Mouse (Mus musculus): ENCODE data around the gene Adgrf4. TPM values are rescaled to one million over a fixed set of nuclear protein-coding genes. Genes with fewer than 3 reads are reported as not detected.
A peak's percentile ranks its signal among the peaks of the same experiment; 100 is the strongest.

Adgrf4 gene
- total and polyA plus RNA-seq, 2 experiments from 2014 or later, result 0.11 to 0.88 TPM

- Histone ChIP-seq H3K9me3 (ENCODE audit: low read length) (no peaks in the 10 kb centered on the region), H3K27me3 (ENCODE audit: insufficient read depth, low read length) (no peaks in the 10 kb centered on the region), H3K4me1 (ENCODE audit: insufficient read depth, low read length) (no peaks in the 10 kb centered on the region), H3K27ac (ENCODE audit: low read depth, low read length) (no peak overlapping the region), H3K4me3 (ENCODE audit: low read depth, low read length) (no peak overlapping the region), H3K4me2 (ENCODE audit: low read depth, low read length, poor library complexity, severe bottlenecking) (no peak overlapping the region), H3K9ac (replicated peaks; ENCODE audit: low read length, poor library complexity, severe bottlenecking) (no peak overlapping the region), H3K36me3 (ENCODE audit: insufficient read depth, low read length) (no peaks in the 10 kb centered on the region)
- DNase-seq (ENCODE audit: low spot score), result no peak
- TF ChIP-seq CTCF (IDR thresholded peaks at IDR 0.05), result no peak
- WGBS, result 86% methylated on average over 4 of the region's 4 CpGs
- ATAC-seq (ENCODE audit: low FRiP score), result no peak
Measured at GRCm38 (mm10) chr17:42705611-42706010, 13.5 kb upstream of the Adgrf4 start.

- H3K27me3 ChIP-seq (ENCODE audit: insufficient read depth, low read length), result no peaks in the 10 kb centered on the region
- H3K9ac ChIP-seq (replicated peaks; ENCODE audit: low read length, poor library complexity, severe bottlenecking), result no peak overlapping the region
- no peak for DNase-seq (ENCODE audit: low spot score)
- H3K36me3 ChIP-seq (ENCODE audit: insufficient read depth, low read length), result no peaks in the 10 kb centered on the region
- H3K4me2 ChIP-seq (ENCODE audit: low read depth, low read length, poor library complexity, severe bottlenecking), result no peak overlapping the region
- TF ChIP-seq CTCF (IDR thresholded peaks at IDR 0.05), result no peak
- WGBS, result 90% methylated on average over 9 of the region's 9 CpGs
- H3K4me1 ChIP-seq (ENCODE audit: insufficient read depth, low read length), result no peaks in the 10 kb centered on the region
- no peak overlapping the region for H3K4me3 ChIP-seq (ENCODE audit: low read depth, low read length)
- H3K27ac ChIP-seq (ENCODE audit: low read depth, low read length), result no peak overlapping the region
- no peak for ATAC-seq (ENCODE audit: low FRiP score)
- no peaks in the 10 kb centered on the region for H3K9me3 ChIP-seq (ENCODE audit: low read length)
Measured at GRCm38 (mm10) chr17:42702198-42702597, 10.1 kb upstream of the Adgrf4 start.

GRCm38 (mm10) chr17:42694730-42695129, 2.6 kb upstream of the Adgrf4 start:
- Histone ChIP-seq H3K36me3 (ENCODE audit: insufficient read depth, low read length) (no peaks in the 10 kb centered on the region), H3K9me3 (ENCODE audit: low read length) (no peaks in the 10 kb centered on the region), H3K4me3 (ENCODE audit: low read depth, low read length) (no peak overlapping the region), H3K4me1 (ENCODE audit: insufficient read depth, low read length) (no peaks in the 10 kb centered on the region), H3K9ac (replicated peaks; ENCODE audit: low read length, poor library complexity, severe bottlenecking) (no peak overlapping the region), H3K27ac (ENCODE audit: low read depth, low read length) (no peak overlapping the region), H3K4me2 (ENCODE audit: low read depth, low read length, poor library complexity, severe bottlenecking) (no peak overlapping the region), H3K27me3 (ENCODE audit: insufficient read depth, low read length) (no peaks in the 10 kb centered on the region)
- ATAC-seq (ENCODE audit: low FRiP score), result no peak
- no peak for DNase-seq (ENCODE audit: low spot score)
- WGBS, result 80% methylated on average over 4 of the region's 4 CpGs
- no peak for TF ChIP-seq CTCF (IDR thresholded peaks at IDR 0.05)

GRCm38 (mm10) chr17:42690531-42690930, 1.6 kb downstream of the Adgrf4 start:
- no peaks in the 10 kb centered on the region for H3K27me3 ChIP-seq (ENCODE audit: insufficient read depth, low read length)
- no peaks in the 10 kb centered on the region for H3K4me1 ChIP-seq (ENCODE audit: insufficient read depth, low read length)
- DNase-seq (ENCODE audit: low spot score) (no peak), ATAC-seq (ENCODE audit: low FRiP score) (no peak)
- WGBS, result 89% methylated on average over 8 of the region's 8 CpGs
- H3K36me3 ChIP-seq (ENCODE audit: insufficient read depth, low read length), result no peaks in the 10 kb centered on the region
- no peak overlapping the region for H3K9ac ChIP-seq (replicated peaks; ENCODE audit: low read length, poor library complexity, severe bottlenecking)
- no peak overlapping the region for H3K4me2 ChIP-seq (ENCODE audit: low read depth, low read length, poor library complexity, severe bottlenecking)
- no peak for TF ChIP-seq CTCF (IDR thresholded peaks at IDR 0.05)
- no peak overlapping the region for H3K27ac ChIP-seq (ENCODE audit: low read depth, low read length)
- H3K9me3 ChIP-seq (ENCODE audit: low read length), result no peaks in the 10 kb centered on the region
- no peak overlapping the region for H3K4me3 ChIP-seq (ENCODE audit: low read depth, low read length)

GRCm38 (mm10) chr17:42658634-42659422, 33.3 kb downstream of the Adgrf4 start:
- no peaks in the 10 kb centered on the region for H3K4me1 ChIP-seq (ENCODE audit: insufficient read depth, low read length)
- DNase-seq (ENCODE audit: low spot score) (peak; percentile 62), ATAC-seq (ENCODE audit: low FRiP score) (peak; percentile 78)
- no peaks in the 10 kb centered on the region for H3K36me3 ChIP-seq (ENCODE audit: insufficient read depth, low read length)
- no peaks in the 10 kb centered on the region for H3K9me3 ChIP-seq (ENCODE audit: low read length)
- 24% methylated on average over 14 of the region's 14 CpGs for WGBS
- peak; percentile 86 for TF ChIP-seq CTCF (IDR thresholded peaks at IDR 0.05)
- no peak overlapping the region for H3K4me3 ChIP-seq (ENCODE audit: low read depth, low read length)
- H3K27me3 ChIP-seq (ENCODE audit: insufficient read depth, low read length), result no peaks in the 10 kb centered on the region
- H3K4me2 ChIP-seq (ENCODE audit: low read depth, low read length, poor library complexity, severe bottlenecking), result 0 out of 2 replicates have a peak overlapping the region, but pooled peaks have one; percentile 4
- no peak overlapping the region for H3K9ac ChIP-seq (replicated peaks; ENCODE audit: low read length, poor library complexity, severe bottlenecking)
- H3K27ac ChIP-seq (ENCODE audit: low read depth, low read length), result no peak overlapping the region

GRCm38 (mm10) chr17:42643416-42643815, 48.7 kb downstream of the Adgrf4 start:
- H3K36me3 ChIP-seq (ENCODE audit: insufficient read depth, low read length), result no peaks in the 10 kb centered on the region
- no peak overlapping the region for H3K4me2 ChIP-seq (ENCODE audit: low read depth, low read length, poor library complexity, severe bottlenecking)
- no peak overlapping the region for H3K9ac ChIP-seq (replicated peaks; ENCODE audit: low read length, poor library complexity, severe bottlenecking)
- no peaks in the 10 kb centered on the region for H3K9me3 ChIP-seq (ENCODE audit: low read length)
- TF ChIP-seq CTCF (IDR thresholded peaks at IDR 0.05), result no peak
- H3K27me3 ChIP-seq (ENCODE audit: insufficient read depth, low read length), result no peaks in the 10 kb centered on the region
- DNase-seq (ENCODE audit: low spot score) (no peak), ATAC-seq (ENCODE audit: low FRiP score) (no peak)
- 81% methylated on average over 3 of the region's 3 CpGs for WGBS
- no peaks in the 10 kb centered on the region for H3K4me1 ChIP-seq (ENCODE audit: insufficient read depth, low read length)
- H3K27ac ChIP-seq (ENCODE audit: low read depth, low read length), result no peak overlapping the region
- no peak overlapping the region for H3K4me3 ChIP-seq (ENCODE audit: low read depth, low read length)
